Mouse (Mus musculus) inflammation-experienced regulatory T-cells (primary cell): ENCODE results near the gene Gabrb1. TPM values are rescaled to one million over a fixed set of nuclear protein-coding genes. Genes with fewer than 3 reads are reported as not detected.

Source experiments
- polyA plus RNA-seq, 2 experiments: library from polyadenylated mRNA; unstranded; fragments of 100-300 nt; shearing (Covaris generic); gene quantifications; one replicate each; pipeline ENCODE4 v1.2.1; 2017

The Gabrb1 gene
- polyA plus RNA-seq, result under 1 TPM; 0.10 to 0.14 TPM

GRCm38 (mm10) chr5:71657482-71658114, at the start of gene Gabrb1:
Gabrb1 (plus strand) TSS chr5:71658113.

GRCm38 (mm10) chr5:71658115-71658497, 193 bp downstream of the Gabrb1 start, which contains the start of gene Gabra4:
Gabra4 (minus strand) TSS chr5:71658308.

GRCm38 (mm10) chr5:72167594-72168284, 509.8 kb downstream of the Gabrb1 start, which contains the start of gene Commd8:
Commd8 (minus strand) TSS chr5:72168189.

Other genes starting within 250 kb of the Gabrb1 start
- gene Cox7b2, start 109.9 kb upstream of the Gabrb1 start, polyA plus RNA-seq, result under 1 TPM in 1 of 2 experiments, not detected in 1; 0.92 TPM
- under 1 TPM; 0.19 to 0.75 TPM for gene Gabra4, start 195 bp downstream of the Gabrb1 start, polyA plus RNA-seq